Mouse (Mus musculus): ENCODE data around the gene Rbfox1.

Gene Rbfox1

DNA sequence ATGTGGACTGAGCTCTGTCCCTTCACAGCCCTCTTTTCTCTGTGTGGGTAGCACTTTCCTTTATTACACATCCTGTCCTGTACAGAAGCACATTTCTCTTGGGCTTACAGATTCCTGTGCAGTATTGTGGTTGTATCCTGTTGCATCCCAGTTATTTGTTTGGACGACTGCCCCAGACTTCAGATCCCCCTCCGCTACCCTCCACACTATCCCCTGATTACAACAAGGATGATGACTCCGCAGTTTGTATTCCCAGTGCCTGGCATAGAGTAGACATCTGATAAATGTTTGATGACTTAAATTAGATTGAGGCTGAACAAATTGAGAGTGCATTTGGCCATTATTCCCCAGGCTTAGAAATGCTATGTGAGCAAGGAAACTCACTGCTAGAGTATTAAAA lies 851.8 kb downstream of the Rbfox1 start:
- no peak for DNase-seq

- DNase-seq: no peak
These were observed 861.0 kb downstream of the Rbfox1 start for GRCm38 (mm10) chr16:6746116-6746515.

DNA sequence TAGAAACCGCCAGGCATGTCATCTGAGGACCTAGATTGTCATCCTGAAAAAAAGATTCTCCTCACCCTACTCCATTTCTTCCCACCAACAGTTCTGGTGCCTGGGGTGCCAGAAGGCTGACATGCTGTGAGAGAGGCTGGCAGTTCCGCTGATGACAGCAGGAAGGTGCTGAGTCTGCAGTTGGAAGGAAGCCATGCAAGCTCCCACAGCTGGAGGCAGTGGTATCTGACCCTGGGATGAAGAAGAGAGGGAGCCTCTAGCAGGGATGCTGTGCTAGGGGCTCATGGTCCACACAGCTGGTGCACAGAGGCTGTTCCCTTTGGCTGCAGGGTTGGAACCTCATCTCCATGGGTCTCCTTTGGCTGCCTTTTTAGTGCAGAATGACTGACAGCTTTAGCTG lies 865.3 kb downstream of the Rbfox1 start:
- DNase-seq: no peak

- no peak for DNase-seq
These were observed 869.7 kb downstream of the Rbfox1 start for GRCm38 (mm10) chr16:6754847-6755246.

DNA sequence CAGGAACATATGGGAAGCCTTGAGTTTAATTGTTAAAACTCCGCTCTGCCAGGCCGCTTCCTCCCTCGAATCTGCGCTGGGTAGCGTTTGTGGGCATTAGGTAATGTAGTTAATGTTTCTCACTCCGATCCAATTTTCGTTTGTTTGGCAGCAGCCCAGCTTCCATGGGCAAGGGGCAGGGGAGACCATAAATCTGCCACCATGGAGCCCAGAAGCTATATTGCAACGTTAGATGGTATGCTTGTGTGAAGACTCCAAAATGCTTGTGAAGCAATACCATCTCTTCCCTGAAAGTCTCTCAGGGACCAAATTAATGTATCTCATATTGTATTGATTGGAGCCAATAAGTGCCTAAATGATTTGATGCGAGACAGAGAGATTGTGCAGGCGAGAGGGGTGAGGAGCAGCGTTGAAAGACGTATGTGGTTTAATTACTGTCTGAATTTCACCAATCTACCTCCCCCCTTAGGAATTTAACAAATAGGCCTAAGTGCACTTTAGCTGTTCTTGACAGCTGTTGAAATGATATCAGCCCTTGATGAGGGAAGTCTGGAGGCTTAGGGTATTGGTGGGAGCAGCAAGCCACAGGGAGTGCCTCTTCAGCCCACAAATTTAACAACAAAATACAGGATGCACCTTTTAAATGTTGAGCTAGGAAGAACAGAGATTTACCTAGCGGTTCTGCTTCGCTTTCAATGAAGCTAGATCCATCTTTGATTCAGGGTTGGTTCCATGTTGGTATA lies 884.5 kb downstream of the Rbfox1 start:
- DNase-seq: no peak

GRCm38 (mm10) chr16:6777506-6778185 lies 892.5 kb downstream of the Rbfox1 start:
- DNase-seq: no peak

DNA sequence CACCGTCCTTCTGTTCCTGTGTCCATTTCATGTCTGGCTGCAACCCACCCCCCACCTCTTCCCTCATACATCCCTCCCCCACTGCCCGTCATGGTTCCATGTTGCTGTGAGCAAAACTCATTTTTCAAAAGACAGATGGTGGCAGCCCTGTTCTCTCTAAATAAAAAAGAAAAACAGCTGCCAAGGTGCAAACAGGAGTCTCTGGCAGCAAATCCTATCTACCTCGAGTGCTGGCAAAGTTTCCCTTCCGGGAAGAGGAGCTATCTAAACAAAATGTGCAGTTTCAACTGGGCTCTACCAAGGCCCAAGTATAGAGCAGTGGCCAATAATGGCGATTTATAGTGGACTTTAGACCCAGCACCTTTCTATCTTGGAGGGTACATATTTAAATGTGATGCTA lies 899.0 kb downstream of the Rbfox1 start:
- DNase-seq: no peak

DNA sequence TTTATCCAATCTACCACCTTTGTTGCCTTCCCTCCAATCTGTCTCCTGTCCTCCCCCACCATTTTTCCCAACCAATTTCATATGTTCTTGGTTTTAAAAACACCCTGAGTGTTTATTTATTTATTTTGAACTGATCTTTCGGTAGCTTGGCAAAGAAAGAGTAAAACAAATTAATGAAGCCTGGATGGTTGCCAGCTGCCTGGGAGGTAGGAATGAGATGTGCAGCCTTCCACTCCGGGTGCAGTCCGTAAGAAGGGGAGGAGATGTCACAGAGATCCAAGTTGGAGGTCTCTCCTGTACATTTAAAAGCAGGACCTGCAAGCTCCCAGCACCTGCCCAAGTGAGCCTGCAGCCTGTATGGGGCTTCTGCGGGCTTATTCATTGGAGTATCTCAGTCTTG lies 899.9 kb downstream of the Rbfox1 start:
- no peak for DNase-seq

DNA sequence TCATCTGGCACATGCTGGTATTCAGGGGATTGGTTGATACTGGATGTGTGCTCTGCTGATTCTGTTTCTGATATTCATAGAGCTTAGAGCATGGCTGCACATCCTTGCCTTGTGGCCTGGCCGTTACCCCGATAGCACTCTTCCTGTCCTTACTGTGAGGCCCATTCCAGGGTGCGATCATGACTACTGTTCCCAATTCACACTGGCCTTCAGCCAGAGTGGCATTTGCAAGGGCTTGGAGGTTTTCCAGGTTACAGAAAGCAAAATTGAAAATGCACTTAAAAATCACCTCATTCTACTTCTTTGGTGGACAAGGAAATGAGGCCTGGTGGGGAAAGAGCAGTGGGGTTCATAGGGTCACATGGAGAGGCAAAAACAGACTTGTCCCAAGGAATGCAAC lies 906.1 kb downstream of the Rbfox1 start:
- DNase-seq: no peak

GRCm38 (mm10) chr16:6791655-6792054 lies 906.5 kb downstream of the Rbfox1 start:
- peak in 1 of 2 experiments; percentile 5 for DNase-seq

DNA sequence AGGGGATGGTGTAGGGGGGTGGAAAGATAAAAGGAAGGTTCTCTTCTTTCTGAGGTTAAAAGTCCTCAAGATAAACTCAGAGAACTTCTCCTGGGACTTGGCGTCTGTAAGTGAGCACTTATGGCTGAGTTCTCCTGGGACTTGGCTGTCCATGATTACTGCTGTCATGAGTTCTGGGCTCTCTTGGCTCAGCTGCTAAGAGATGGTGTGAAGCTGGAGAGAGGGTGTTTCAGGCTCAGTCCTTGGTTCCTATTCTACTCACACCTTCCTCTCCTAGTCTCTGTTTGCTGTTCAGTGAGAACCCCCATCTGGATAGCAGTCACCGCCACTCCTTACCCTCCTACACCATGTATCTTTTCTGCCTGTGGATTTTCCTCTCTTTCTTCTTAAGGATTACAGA lies 921.1 kb downstream of the Rbfox1 start:
- DNase-seq: no peak

GRCm38 (mm10) chr16:6807835-6808234 lies 922.7 kb downstream of the Rbfox1 start:
- DNase-seq: no peak

GRCm38 (mm10) chr16:6813871-6814270 lies 928.7 kb downstream of the Rbfox1 start:
- no peak for DNase-seq

DNA sequence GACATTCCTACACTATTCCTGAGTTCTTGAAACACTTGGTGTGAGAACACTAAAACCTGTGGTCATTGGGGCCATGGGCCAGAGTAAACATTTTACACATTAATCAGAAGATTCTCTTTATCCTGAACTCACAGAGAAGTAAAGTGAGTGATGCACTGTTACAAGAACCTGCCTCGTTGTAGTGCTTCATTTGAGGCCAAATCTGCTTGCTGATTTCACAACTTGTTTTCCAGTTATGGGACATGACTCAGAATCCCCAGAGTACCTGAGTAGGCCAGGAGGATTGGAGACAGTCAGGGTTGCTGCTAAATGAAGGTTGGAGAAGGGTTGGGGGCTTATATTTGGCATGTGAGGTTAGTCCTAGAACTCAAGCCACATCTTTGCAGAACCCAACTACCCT lies 936.6 kb downstream of the Rbfox1 start:
- DNase-seq: no peak

- DNase-seq: no peak
These were observed 944.9 kb downstream of the Rbfox1 start for GRCm38 (mm10) chr16:6829892-6830524.

DNA sequence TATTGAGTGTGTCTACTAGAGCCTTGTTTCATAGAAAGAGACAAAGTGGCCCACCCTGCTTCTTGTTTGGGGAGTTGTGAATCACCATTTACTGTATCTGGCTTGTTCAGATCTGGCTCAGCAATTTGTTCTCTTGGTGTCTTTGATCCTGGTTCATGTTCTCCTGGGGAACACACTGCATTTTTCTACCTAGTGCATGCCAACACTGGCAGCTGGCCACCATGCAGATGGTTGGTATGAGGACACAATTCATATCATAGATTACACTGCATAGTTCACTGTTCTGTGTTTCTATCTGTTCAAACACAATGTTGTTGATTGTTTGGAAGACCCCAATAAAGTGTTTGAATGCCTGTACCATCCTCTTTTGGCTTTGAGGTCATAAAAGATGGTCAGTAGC lies 948.3 kb downstream of the Rbfox1 start:
- no peak for DNase-seq

DNA sequence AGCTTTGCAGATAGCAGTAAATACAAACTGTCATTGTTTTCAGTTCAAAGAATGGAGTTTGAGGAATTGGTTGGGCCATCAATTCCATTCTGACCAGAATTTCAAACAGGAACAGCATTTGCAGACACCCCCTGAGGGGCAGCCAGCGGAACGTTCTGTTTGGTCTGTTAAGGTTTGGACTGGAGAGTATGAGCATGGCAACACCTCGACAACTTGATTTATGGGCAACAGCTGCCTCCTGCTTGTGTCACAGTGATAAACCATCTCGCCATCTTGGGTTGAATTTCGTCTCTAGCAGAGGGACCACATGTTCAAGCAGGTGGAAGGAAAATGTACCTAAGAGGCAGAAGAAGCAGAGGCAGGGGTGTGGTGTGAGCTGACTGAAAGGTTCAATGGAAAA lies 949.9 kb downstream of the Rbfox1 start:
- DNase-seq: no peak

- peak; percentile 9 to 10 for DNase-seq
These were observed 954.3 kb downstream of the Rbfox1 start for GRCm38 (mm10) chr16:6839299-6839995.

DNA sequence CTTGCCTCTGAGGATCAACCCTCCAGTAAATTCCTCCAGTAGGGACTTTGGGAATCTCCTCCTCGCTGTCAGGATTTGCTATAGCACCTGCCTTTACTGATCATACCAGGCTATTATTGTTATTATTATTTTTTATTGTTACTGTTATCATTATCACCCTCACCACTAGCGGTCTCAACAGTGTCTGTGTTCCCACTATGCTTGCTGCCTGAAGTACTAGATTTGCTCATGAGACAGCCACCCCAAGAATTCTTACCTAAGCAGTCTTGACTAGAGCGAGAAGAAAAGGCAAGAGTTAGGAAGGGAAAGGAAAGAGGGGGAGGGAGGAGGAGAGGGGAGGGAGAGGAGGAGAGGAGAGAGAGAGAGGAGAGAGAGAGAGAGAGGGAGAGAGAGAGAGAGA lies 954.9 kb downstream of the Rbfox1 start:
- DNase-seq: no peak

DNA sequence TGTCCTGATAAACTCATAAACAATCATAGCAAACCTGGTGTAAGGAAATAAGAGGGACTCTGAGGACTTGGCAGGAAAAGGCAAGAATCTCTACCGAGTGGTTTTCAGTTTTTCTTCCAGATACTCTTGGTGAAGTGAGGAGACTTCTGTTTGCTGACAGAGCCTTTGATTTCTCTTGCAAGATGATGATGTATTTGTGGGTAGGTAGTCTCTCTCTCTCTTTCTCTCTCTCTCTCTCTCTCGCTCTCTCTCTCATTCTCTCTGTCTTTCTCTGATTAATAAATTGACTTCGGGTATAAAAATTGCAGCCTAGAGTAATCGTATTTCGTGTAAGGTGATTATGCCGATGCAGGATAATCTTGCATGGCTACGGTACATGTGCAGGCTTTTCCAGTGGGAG lies 955.3 kb downstream of the Rbfox1 start:
- DNase-seq: no peak

DNA sequence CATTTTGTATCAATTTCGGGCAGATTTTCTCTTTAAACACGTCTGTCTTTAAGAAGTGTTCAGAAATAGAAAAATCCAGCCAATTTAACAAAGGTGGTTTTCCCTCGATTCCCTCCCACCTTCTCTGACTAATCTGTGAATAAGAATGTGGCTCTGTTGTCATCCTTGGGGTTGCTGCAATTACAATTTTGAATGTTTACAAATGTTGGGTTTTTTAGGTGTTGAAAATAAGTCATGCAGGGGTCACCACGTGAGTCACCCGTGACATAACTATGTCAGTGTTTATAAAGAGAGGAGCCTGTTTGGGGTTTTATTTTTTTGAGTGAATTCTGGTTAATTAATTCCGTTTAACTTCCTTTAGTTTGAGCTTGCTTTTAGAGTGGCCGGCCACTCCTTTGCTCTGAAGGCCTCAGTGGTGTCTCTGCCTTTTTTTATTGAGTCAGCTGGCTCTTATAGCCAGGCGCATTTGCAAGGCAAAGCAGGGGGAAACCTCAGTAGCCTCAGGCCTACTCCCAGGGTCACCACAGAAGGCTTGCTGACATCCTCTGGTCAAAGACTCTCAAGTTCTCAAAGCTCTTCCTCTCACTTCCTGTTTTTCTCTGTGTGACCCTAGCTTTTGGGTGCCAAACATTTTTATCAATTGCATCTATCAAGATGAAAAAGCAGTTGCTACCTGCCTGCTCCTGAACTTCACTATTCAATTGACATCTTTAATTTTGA lies 957.1 kb downstream of the Rbfox1 start:
- no peak for DNase-seq

DNA sequence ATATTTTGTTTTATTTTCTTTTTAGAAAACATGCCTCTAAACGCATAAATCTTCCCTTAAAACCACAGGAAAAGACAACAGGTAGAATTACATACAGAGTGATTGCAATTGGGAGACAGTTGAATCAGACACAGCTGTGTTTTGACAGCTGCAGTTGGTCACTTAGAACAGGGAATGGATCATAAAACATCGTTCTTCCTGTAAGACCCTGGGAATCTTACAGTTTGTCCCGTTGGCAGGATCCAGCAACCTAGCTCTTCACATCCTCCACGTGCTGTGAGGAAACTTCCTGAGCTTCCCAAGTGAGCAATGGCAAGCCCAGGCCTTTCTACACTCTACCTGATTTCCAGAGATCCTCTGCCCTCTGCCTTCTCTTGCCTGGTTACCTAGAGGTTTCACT lies 959.5 kb downstream of the Rbfox1 start:
- no peak for DNase-seq

GRCm38 (mm10) chr16:6851393-6851792 lies 966.2 kb downstream of the Rbfox1 start:
- DNase-seq: no peak
